Mouse (Mus musculus): ENCODE results near the gene Tenm2.

DNA sequence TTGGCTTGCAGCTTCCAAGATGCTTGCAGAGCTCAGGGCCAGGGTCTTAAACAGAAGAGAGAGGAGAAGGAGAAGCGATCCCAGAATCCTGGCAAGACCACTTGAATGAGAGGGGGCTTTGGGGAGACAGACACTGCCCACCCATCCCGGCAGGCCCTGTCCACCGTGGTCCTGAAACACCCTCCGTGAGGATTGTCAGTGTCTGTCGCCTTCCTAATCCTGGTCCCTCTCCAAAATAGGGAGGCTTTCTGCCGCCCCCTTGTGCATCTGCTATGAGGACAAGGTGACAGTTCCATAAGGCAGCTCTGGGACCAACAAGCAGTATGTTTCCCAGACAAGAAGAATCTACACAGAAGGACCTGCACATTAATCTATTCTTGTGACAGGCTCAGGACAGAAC is 1007.6 kb downstream of the Tenm2 start:
- TF ChIP-seq GATA1 (IDR thresholded peaks at IDR 0.05; ENCODE audit: borderline replicate concordance, low read length) (no peak), FLI1 (IDR thresholded peaks at IDR 0.05; ENCODE audit: low read length) (no peak)
